Mouse (Mus musculus): Measurements from ENCODE around the gene Ifi208.
"Not testable (repeated sequence)": the region's sequence is repeated elsewhere in the genome, so short reads cannot be mapped to it uniquely, and the experiment has no call there.

Gene Ifi208

DNA sequence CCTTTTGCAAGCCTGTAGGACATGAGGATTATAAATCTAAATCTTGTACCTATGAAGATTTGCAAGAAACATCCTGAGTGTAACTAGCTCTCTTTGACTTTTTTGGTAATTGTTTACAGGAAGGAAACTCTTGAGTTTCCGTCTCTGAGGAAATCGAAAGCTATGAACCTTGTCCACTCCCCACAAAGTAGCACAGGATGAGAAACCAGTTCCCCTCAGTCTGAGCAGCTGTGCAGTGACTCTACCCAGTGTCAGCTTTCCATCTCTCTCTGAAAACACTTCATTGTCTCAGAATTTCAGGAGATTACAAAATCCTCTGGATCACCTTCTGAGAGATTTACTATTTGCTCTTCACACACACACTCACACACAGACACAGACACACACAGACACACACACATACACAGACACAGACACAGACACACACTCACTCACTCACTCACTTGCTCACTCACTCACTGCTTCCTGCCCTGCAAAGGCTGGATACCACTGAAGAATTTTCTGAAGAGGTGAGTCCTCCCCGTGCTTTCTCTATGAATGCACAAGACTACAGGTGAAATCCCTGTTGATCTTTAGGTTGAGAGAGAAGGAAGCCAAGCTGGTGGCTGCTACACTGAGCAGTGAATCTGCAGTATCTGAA is at the start of gene Ifi208:
Gene Ifi208 (plus strand): TSS at position 218 of the 640 bp plus-strand sequence.
- DNase-seq (ENCODE audit: low spot score in 2 of 2) = not testable (repeated sequence)

DNA sequence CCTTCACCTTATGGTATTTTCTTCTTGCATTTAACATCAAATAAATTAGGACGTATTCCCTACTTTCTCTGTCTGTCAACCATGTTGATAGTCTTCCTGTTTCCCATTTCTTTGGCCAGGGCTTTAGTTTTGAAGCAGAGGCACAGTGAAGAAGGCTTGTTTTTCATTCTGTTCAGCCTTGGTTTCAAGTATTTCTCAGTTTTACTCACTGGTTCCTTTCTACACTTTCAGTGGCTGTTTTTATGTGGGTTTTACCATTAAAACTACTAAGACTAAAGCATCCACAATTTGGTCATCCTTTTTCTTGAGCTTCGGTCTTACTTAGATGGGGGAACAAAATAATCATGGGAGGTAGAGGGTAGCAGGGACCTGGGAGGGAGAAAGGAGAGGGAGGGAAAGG is 49.4 kb upstream of the Ifi208 start:
- no peak for DNase-seq (ENCODE audit: low spot score in 2 of 2)

DNA sequence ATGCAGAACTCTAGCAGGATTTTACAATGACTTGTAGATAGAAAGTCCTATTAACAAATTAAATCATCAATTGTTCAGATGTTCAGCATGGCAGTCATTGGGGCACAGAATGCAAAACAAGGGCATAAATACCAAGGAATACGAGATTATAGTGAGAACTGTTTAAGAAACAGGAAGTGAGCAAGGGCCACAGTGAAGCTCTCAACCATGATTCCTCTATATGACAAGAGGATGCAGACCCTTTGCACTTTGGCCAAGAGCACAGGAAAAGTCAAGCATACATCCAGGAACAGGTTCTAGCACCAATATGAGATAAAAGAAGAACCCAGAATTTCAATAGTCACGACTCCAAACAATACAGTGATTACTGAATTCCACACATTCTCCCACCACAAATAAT is 46.8 kb upstream of the Ifi208 start:
- no peak for DNase-seq (ENCODE audit: low spot score in 2 of 2)

GRCm38 (mm10) chr1:173630622-173631021 is 42.9 kb upstream of the Ifi208 start, which contains the start of gene Ifi209:
Gene Ifi209, plus strand, starts transcription at chr1:173630917.
- DNase-seq (ENCODE audit: low spot score in 2 of 2) = not testable (repeated sequence)

DNA sequence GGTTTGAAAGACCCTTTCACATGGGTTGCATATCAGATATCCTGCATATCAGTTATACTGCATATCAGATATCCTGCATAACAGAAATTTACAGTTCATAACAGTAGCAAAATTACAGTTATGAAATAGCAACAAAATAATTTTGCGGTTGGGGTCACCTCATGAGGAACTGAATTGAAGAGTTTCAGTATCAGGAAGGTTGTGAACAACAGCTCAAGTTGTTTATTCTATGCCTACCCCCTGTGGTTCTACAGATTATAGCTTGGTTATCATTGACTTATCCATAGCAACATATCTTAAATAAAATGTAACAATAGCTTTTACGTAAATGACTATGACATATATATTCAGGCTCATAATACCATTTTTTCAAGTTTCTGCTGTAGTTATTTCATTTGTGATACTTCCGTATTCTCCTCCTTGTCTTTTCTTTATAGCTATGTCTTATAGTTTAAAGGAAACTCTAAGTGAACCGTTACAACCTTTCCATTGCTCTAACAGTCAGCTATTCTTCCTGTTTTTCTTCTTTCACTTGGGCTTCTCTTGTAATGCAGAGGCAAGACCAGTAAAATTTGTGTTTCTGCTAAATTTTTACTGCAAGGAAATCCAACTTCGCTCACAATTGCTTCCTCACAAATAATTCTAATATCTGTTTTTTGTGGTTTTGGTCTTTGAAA is 39.4 kb upstream of the Ifi208 start:
- DNase-seq (ENCODE audit: low spot score in 2 of 2) = no peak

- no peak for DNase-seq (ENCODE audit: low spot score in 2 of 2)
Measured at GRCm38 (mm10) chr1:173645393-173645792, 28.1 kb upstream of the Ifi208 start.

DNA sequence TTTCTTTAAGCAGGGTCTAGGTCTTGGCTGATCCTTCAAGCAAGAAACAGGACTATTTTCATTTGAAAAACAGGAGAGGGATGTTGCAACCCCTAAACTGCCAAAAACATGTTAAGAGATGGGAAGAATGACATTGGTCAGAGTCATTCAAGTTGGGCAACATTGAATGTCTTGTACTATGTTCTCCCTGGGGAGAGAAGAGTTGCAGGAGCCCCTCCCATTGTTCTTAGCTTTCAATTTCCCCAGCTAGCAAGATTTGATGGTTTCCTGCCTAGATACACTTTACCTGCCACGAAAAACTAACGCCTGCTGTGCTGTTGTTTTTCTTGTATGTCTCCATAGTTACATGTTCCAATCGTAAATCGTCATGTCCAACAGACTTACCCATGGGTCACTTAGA is 15.5 kb upstream of the Ifi208 start:
- DNase-seq (ENCODE audit: low spot score in 2 of 2) = no peak

GRCm38 (mm10) chr1:173678605-173679004 is 5.1 kb downstream of the Ifi208 start:
- not testable (repeated sequence) for DNase-seq (ENCODE audit: low spot score in 2 of 2)

DNA sequence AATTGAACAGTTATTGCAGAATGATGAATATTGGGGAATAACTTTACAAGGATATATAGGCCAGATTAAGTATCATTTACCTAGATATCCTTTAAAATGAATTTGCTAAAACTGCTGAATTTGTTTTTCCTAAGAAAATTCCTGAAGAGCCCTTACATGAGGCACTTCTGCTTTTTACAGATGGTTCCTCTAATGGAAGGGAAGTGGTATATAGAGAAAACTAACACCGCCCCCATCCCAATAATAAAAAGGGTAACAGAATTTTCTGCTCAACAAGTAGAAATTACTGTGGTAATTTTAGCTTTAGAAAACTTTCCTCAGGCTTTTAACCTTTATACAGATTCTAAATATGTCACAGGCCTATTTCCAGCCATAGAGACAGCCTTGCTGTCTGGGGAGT is 20.8 kb downstream of the Ifi208 start:
- no peak for DNase-seq (ENCODE audit: low spot score in 2 of 2)

DNA sequence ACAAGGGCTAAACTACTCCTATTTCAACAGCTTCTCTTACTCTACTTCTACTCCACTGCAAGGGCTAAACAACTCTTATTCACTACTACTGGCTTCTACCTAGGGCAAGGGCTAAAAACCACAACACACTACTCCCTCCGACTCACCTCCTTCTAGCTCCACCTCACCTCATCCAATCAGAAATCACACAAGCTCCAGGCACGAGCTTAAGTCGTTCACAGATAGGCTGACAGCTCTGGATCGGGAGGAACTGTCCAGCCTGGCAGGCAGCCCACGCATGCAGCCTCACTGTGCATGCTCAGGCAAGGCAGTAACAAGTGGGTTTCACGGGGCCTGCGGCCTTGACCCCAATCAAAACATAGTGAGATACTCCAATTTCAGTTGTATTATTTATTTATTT is 59.7 kb downstream of the Ifi208 start:
- DNase-seq (ENCODE audit: low spot score in 2 of 2) = no peak

- DNase-seq (ENCODE audit: low spot score in 2 of 2) = not testable (repeated sequence)
Measured at GRCm38 (mm10) chr1:173735015-173735414, 61.5 kb downstream of the Ifi208 start.

- DNase-seq (ENCODE audit: low spot score in 2 of 2) = no peak
Measured at GRCm38 (mm10) chr1:173736986-173737385, 63.5 kb downstream of the Ifi208 start.

DNA sequence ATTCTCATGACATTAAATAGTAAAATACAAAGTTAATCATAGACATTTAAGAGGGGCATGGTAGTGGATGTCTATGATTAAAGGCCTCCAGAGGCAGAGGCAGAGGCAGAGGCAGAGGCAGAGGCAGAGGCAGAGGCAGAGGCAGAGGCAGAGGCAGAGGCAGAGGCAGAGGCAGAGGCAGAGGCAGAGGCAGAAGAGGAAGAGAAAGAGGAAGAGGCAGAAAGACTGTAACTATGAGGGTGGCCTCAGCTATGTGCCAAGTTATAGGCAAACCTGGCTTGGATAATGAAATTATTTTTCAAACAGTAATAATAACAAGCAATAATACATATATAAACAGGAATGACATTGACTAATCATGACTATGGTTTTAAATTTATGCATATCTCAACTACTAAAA is 67.1 kb downstream of the Ifi208 start:
- no peak for DNase-seq (ENCODE audit: low spot score in 2 of 2)

DNA sequence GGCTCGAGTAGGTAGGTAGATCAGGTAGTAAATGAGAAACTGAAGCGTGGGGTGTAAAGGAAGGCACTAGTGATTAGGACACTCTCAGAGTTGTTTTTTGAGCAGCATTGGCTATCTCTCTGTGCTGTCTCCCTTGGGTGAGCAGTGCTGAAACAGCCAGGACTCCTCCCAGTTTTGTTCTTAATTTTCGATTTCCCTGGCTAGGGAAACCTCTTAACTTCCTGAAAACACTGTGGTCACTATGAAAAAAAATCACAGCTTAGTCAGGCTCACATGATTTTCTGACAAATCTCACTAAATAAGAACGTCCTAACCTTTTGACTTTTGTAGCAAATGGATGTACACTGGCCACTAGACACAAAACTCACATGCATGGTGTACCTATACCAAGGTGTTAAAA is 68.2 kb downstream of the Ifi208 start, which contains the start of gene Ifi207:
Gene Ifi207 (minus strand): TSS at position 92 of the 400 bp plus-strand sequence.
- no peak for DNase-seq (ENCODE audit: low spot score in 2 of 2)

DNA sequence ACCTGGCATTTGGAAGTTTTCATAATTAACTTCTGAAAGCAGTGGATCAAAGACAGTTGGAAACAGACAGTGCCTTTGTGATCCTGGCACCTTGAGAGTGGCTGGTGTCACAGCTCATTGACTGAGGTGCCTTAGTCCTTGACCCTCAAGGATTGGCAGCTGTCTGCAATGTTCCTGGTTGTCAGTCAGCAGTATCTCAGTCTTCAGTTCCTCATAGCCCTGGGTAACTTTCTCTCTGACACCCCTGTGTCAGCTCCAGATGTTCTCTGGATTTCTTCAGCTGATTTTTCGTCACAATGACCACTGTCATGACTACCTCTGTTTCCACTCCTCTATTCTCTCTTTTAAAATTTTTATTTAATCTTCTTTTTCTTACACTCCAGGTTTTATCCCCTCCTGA is 68.8 kb downstream of the Ifi208 start:
- no peak for DNase-seq (ENCODE audit: low spot score in 2 of 2)
